Mouse (Mus musculus): ENCODE measurements at regions not wholly inside any gene's neighbourhood (a gene's known extent, or its start where the extent isn't known, plus 50 kb on each side); places are given as distances from the start of the nearest gene placed in this dataset.

DNA sequence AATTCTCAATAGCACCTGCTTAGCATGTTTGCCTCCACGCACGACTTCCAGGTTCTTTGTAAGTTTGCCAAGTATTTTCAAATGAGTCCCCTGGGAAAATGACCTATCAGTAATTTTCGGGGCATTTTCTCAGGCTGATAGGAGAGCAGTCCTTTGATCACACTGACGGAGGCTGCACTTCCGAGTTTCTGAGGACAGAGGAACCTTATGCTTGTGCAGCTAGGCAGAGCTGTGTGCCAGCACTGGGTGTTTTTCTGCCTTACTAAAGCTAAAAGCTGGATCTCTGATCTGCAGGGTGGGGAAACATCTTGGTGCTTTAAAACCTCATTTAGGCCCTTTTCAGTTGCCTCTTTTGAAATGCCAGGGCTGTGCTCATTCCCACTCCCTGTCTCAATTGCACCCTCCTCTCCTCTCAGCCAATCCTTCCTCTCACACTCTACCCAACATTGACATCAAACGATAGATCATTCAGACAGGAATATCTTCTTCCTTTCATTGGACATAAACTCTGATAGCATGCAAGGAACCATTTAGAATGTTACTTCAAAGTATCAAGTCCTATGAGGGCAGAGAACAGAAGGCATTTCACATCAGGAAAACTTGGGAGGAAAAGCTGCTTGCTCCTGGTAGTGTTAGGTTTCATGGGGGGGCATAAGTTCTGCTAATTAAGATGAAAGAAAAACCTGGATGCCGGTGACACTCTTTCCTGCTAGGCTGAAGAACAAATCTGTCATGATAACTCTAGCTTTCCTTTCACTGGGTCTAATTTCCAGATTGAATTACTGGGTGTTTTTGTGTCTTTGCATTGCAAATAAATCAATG is 95.3 kb downstream of the Lurap1l start:
- 31% methylated on average over 7 of the region's 7 CpGs for whole genome bisulfite sequencing
- Histone ChIP-seq H3K4me1 (ENCODE audit: control insufficient read depth, insufficient read depth, low read length) (no peaks in the 10 kb centered on the region), H3K4me2 (ENCODE audit: low read depth, low read length) (no peak overlapping the region), H3K27ac (replicated peaks; ENCODE audit: low read depth, low read length) (no peak overlapping the region), H3K4me3 (ENCODE audit: low read depth, low read length) (no peak overlapping the region), H3K27me3 (ENCODE audit: control insufficient read depth, insufficient read depth, low read length) (no peaks in the 10 kb centered on the region), H3K36me3 (replicated peaks; ENCODE audit: control insufficient read depth, insufficient read depth, low read depth, low read length) (no peaks in the 10 kb centered on the region), H3K9ac (replicated peaks; ENCODE audit: low read length) (no peak overlapping the region), H3K9me3 (replicated peaks; ENCODE audit: control insufficient read depth, low read length) (no peaks in the 10 kb centered on the region)
- DNase-seq (ENCODE audit: low spot score) (no peak), ATAC-seq (replicated peaks; ENCODE audit: insufficient number of reproducible peaks, low FRiP score, low TSS enrichment, low read depth) (no peak)

DNA sequence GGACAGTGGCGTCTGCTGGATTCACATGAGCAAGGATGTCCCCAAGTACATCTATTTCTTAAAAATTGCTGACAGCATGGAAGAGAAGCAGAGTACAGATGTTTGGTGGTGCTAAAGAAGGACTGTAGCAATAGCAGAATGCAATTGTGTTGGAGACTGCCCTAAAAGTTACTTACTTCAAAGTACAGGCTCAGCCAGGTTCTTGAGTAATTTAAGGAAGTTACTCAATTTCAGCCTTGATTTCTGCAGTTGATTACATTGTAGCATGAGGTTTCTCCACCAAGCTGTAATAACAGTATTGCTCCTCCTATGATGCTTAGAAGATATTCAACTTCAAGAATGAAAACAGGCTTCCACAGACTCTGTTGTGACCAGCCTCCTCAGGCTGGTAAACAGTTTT is 96.1 kb downstream of the Lurap1l start:
- Histone ChIP-seq H3K4me1 (ENCODE audit: control insufficient read depth, insufficient read depth, low read length) (no peaks in the 10 kb centered on the region), H3K9me3 (replicated peaks; ENCODE audit: control insufficient read depth, low read length) (no peaks in the 10 kb centered on the region), H3K36me3 (replicated peaks; ENCODE audit: control insufficient read depth, insufficient read depth, low read depth, low read length) (no peaks in the 10 kb centered on the region), H3K27me3 (ENCODE audit: control insufficient read depth, insufficient read depth, low read length) (no peaks in the 10 kb centered on the region), H3K27ac (replicated peaks; ENCODE audit: low read depth, low read length) (no peak overlapping the region), H3K9ac (replicated peaks; ENCODE audit: low read length) (no peak overlapping the region), H3K4me2 (ENCODE audit: low read depth, low read length) (no peak overlapping the region), H3K4me3 (ENCODE audit: low read depth, low read length) (no peak overlapping the region)
- ATAC-seq (replicated peaks; ENCODE audit: insufficient number of reproducible peaks, low FRiP score, low TSS enrichment, low read depth) (no peak), DNase-seq (ENCODE audit: low spot score) (no peak)
- WGBS = 80% methylated on average over 1 of the region's 1 CpGs

DNA sequence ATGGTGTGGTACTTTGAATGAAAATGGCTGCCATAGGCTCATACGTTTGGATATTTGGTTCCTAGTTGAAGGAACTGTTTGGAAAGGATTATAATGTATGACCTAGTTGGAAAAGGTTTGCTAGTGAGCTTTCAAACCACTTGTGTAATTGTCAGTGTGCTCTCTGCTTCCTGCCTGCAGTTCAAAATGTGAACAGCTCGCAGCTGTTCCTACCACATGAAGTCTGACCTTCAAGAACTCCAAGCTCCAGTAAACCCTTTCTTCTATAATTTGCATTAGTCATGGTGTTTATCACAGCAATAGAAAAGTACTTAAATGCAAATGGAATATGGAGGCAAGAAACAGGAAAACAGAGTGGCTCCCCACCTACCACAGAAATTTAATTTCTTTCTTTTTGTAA is 111.4 kb downstream of the Lurap1l start:
- WGBS = 77% methylated on average over 2 of the region's 2 CpGs

DNA sequence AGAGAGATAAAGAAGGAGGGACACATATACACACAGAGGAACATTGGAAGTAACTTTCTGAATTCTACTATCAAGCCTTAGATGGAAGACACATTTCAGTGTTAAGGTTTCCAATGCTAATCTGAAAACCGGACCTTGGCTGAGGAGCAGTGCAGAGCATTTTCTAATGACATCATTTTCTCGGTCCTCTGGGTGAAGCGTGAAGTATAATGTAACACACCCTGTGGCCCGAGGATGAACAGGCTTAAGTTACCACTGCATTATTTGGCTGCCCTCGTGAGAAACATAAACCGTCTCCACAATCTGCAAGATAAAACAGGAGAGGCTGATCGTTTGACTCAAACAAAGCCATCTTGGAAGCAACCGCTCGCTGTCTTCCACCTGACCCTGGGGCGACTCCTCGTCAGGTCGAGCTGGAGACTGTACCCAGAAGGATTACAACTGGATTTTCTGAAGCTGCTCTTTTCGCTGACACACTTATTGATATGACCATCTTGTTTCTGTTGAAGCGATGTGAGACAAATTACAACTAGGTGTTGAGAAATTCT is 113.1 kb downstream of the Lurap1l start:
- Histone ChIP-seq H3K36me3 (replicated peaks; ENCODE audit: control insufficient read depth, insufficient read depth, low read depth, low read length) (no peaks in the 10 kb centered on the region), H3K27ac (replicated peaks; ENCODE audit: low read depth, low read length) (no peak overlapping the region), H3K4me2 (ENCODE audit: low read depth, low read length) (no peak overlapping the region), H3K4me1 (ENCODE audit: control insufficient read depth, insufficient read depth, low read length) (no peaks in the 10 kb centered on the region), H3K4me3 (ENCODE audit: low read depth, low read length) (no peak overlapping the region), H3K9me3 (replicated peaks; ENCODE audit: control insufficient read depth, low read length) (no peaks in the 10 kb centered on the region), H3K9ac (replicated peaks; ENCODE audit: low read length) (no peak overlapping the region), H3K27me3 (ENCODE audit: control insufficient read depth, insufficient read depth, low read length) (no peaks in the 10 kb centered on the region)
- 63% methylated on average over 14 of the region's 14 CpGs for WGBS
- DNase-seq (ENCODE audit: low spot score) = no peak
- ATAC-seq (replicated peaks; ENCODE audit: insufficient number of reproducible peaks, low FRiP score, low TSS enrichment, low read depth) = no peak

More for the DNA sequence above, 111.4 kb downstream of the Lurap1l start:
- DNase-seq (ENCODE audit: low spot score) (no peak), ATAC-seq (replicated peaks; ENCODE audit: insufficient number of reproducible peaks, low FRiP score, low TSS enrichment, low read depth) (no peak)
- no peaks in the 10 kb centered on the region for H3K27me3 ChIP-seq (ENCODE audit: control insufficient read depth, insufficient read depth, low read length)
- no peaks in the 10 kb centered on the region for H3K4me1 ChIP-seq (ENCODE audit: control insufficient read depth, insufficient read depth, low read length)
- H3K4me2 ChIP-seq (ENCODE audit: low read depth, low read length) = no peak overlapping the region
- H3K36me3 ChIP-seq (replicated peaks; ENCODE audit: control insufficient read depth, insufficient read depth, low read depth, low read length) = no peaks in the 10 kb centered on the region
- no peak overlapping the region for H3K27ac ChIP-seq (replicated peaks; ENCODE audit: low read depth, low read length)
- H3K9ac ChIP-seq (replicated peaks; ENCODE audit: low read length) = no peak overlapping the region
- no peak overlapping the region for H3K4me3 ChIP-seq (ENCODE audit: low read depth, low read length)
- no peaks in the 10 kb centered on the region for H3K9me3 ChIP-seq (replicated peaks; ENCODE audit: control insufficient read depth, low read length)

DNA sequence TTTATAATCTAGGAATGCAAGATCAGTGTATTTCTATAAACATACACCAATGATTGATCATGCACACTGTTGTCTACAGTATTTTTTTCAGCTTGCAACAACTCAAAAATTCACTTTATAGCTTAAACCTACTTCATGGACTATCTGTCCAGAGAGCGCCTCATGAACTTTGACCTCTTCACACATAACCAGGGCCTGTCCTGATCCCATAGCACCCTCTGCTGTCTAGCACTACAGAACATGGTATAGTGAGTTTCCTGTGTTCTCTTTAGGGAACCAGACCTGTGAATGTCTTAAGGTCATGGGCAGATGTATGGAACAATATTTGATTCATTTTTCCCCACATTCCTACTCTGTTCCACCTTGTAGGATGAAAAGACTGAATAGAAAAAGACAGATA is 117.1 kb downstream of the Lurap1l start:
- DNase-seq (ENCODE audit: low spot score) (no peak), ATAC-seq (replicated peaks; ENCODE audit: insufficient number of reproducible peaks, low FRiP score, low TSS enrichment, low read depth) (no peak)
- no peak overlapping the region for H3K4me3 ChIP-seq (ENCODE audit: low read depth, low read length)
- WGBS = 97% methylated on average over 1 of the region's 1 CpGs
- H3K9ac ChIP-seq (replicated peaks; ENCODE audit: low read length) = no peak overlapping the region
- no peaks in the 10 kb centered on the region for H3K36me3 ChIP-seq (replicated peaks; ENCODE audit: control insufficient read depth, insufficient read depth, low read depth, low read length)
- H3K27me3 ChIP-seq (ENCODE audit: control insufficient read depth, insufficient read depth, low read length) = no peaks in the 10 kb centered on the region
- no peak overlapping the region for H3K27ac ChIP-seq (replicated peaks; ENCODE audit: low read depth, low read length)
- H3K4me2 ChIP-seq (ENCODE audit: low read depth, low read length) = no peak overlapping the region
- no peaks in the 10 kb centered on the region for H3K4me1 ChIP-seq (ENCODE audit: control insufficient read depth, insufficient read depth, low read length)
- H3K9me3 ChIP-seq (replicated peaks; ENCODE audit: control insufficient read depth, low read length) = no peaks in the 10 kb centered on the region

DNA sequence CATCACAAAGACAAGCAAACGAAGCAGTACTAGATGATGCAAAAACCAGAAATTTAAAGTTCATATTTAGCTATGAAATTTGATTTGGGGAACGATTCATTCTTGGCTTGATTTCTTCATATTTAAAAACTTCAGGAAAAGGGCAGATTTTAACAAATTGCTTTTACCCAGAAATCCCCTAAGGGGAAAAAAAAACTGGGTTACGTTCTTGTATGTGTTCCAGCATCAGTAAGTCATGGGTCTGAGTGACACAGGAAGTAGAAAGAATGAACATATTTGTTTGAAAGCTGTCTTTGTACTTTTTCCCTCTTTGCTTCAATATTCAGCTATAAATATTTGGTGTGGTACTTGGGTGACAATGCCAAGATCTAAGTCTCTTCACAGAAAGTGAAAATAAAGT is 120.2 kb downstream of the Lurap1l start:
- no peak overlapping the region for H3K27ac ChIP-seq (replicated peaks; ENCODE audit: low read depth, low read length)
- H3K9me3 ChIP-seq (replicated peaks; ENCODE audit: control insufficient read depth, low read length) = no peaks in the 10 kb centered on the region
- WGBS = 83% methylated on average over 3 of the region's 3 CpGs
- H3K27me3 ChIP-seq (ENCODE audit: control insufficient read depth, insufficient read depth, low read length) = no peaks in the 10 kb centered on the region
- no peak overlapping the region for H3K9ac ChIP-seq (replicated peaks; ENCODE audit: low read length)
- no peak overlapping the region for H3K4me3 ChIP-seq (ENCODE audit: low read depth, low read length)
- H3K4me1 ChIP-seq (ENCODE audit: control insufficient read depth, insufficient read depth, low read length) = no peaks in the 10 kb centered on the region
- no peak for DNase-seq (ENCODE audit: low spot score)
- ATAC-seq (replicated peaks; ENCODE audit: insufficient number of reproducible peaks, low FRiP score, low TSS enrichment, low read depth) = no peak
- H3K4me2 ChIP-seq (ENCODE audit: low read depth, low read length) = no peak overlapping the region
- H3K36me3 ChIP-seq (replicated peaks; ENCODE audit: control insufficient read depth, insufficient read depth, low read depth, low read length) = no peaks in the 10 kb centered on the region

DNA sequence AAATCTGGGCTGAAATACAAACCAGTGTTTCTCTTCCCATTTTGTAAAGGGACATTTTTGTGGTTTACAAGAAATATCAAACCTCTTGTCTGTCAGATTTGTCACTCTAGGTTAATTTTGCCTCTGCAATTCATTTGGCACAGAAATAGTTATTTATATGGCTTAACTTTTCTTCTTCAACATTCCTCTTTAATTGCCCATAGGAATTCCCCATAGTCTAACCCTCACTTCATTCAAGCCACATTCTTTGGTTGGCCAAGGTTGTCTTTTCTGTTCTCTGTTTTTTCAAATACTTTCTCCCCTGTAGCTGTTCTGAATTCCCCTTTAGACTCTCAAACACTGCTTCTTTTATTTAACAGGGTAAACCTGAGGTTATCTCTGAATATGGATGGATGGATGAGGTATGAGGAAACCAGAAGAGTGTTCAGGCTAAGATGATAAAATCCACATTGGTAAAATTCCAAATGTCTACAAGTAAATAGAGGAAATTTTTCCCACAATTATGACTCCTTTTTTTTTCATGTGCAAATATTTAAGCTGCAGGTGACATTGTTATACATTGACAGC is 127.0 kb downstream of the Lurap1l start:
- Histone ChIP-seq H3K4me1 (ENCODE audit: control insufficient read depth, insufficient read depth, low read length) (no peaks in the 10 kb centered on the region), H3K27ac (replicated peaks; ENCODE audit: low read depth, low read length) (no peak overlapping the region), H3K4me3 (ENCODE audit: low read depth, low read length) (no peak overlapping the region), H3K36me3 (replicated peaks; ENCODE audit: control insufficient read depth, insufficient read depth, low read depth, low read length) (no peaks in the 10 kb centered on the region), H3K9me3 (replicated peaks; ENCODE audit: control insufficient read depth, low read length) (no peaks in the 10 kb centered on the region), H3K4me2 (ENCODE audit: low read depth, low read length) (no peak overlapping the region), H3K9ac (replicated peaks; ENCODE audit: low read length) (no peak overlapping the region), H3K27me3 (ENCODE audit: control insufficient read depth, insufficient read depth, low read length) (no peaks in the 10 kb centered on the region)
- no peak for DNase-seq (ENCODE audit: low spot score)
- no peak for ATAC-seq (replicated peaks; ENCODE audit: insufficient number of reproducible peaks, low FRiP score, low TSS enrichment, low read depth)

DNA sequence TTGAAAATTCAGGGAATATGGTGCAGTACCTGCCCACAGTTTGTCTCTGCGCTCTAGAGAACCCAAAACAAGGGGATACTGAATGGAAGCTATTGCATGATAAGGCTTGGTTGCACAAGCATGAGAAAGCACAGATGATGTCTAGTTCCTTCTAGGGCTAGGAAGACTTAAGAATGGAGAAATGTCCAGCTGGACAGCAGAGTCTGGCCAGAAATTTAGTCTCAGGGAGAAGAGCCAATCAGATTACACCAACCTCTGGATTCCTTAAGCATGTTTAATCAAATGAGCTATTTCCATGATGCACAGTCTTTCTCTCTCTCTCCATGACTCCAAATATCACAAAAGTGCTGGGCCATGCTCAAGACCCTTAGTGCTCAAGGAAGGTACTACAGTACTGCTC is 147.8 kb downstream of the Lurap1l start:
- Histone ChIP-seq H3K27me3 (ENCODE audit: control insufficient read depth, insufficient read depth, low read length) (no peaks in the 10 kb centered on the region), H3K4me1 (ENCODE audit: control insufficient read depth, insufficient read depth, low read length) (no peaks in the 10 kb centered on the region), H3K9me3 (replicated peaks; ENCODE audit: control insufficient read depth, low read length) (no peaks in the 10 kb centered on the region), H3K4me2 (ENCODE audit: low read depth, low read length) (no peak overlapping the region), H3K4me3 (ENCODE audit: low read depth, low read length) (no peak overlapping the region), H3K9ac (replicated peaks; ENCODE audit: low read length) (no peak overlapping the region), H3K36me3 (replicated peaks; ENCODE audit: control insufficient read depth, insufficient read depth, low read depth, low read length) (no peaks in the 10 kb centered on the region), H3K27ac (replicated peaks; ENCODE audit: low read depth, low read length) (no peak overlapping the region)
- WGBS = 89% methylated on average over 1 of the region's 1 CpGs
- no peak for ATAC-seq (replicated peaks; ENCODE audit: insufficient number of reproducible peaks, low FRiP score, low TSS enrichment, low read depth)
- no peak for DNase-seq (ENCODE audit: low spot score)

All from embryonic facial prominence, embryonic 11.5 days (tissue).